Comparison of ENCODE assay signal across 20 mouse cellular contexts in the genomic region with DNA sequence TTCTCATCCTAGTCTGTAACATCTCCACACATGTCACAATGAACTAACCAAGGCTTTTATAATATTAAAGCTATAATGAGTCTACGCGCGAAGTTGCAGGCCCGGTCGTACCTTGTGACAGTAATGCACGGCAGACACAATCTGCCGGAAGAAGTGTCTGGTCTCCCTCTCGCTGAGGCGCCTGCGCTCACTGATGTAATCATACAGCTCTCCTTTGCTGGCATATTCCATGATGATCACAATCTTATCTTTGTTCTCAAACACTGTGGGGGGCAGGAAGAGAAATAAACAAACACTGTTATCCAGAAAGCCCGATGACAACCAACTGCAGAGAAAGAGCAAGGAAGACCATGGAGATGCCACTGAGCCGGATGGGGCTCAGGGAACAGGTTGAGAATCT. TPM values are rescaled to one million over a fixed set of nuclear protein-coding genes. Genes with fewer than 3 reads are reported as not detected.
DNase-seq lines count a peak whose midpoint lies in the region; ATAC-seq and TF ChIP-seq lines count a peak whose summit lies in the region.
"Had no signal": no experiment of that assay in that cellular context is flagged by ENCODE, and none has a peak within 500 bp of the region (broad histone marks: within the 10 kb centered on the region; RNA-seq: fewer than 3 reads in every experiment).

No protein-coding gene starts in this region.

- no peak for TF ChIP-seq POLR2A in cortical plate, adult 2 months (IDR thresholded peaks at IDR 0.05; ENCODE audit: extremely low read depth, insufficient read depth, low read length)

- no peak for ATAC-seq in heart, embryonic 13.5 days (ENCODE audit: extremely low read depth, insufficient number of reproducible peaks, low FRiP score, low TSS enrichment)
- ATAC-seq in forebrain, embryonic 16.5 days = no peak
- ATAC-seq: intestine, embryonic 16.5 days; liver, postnatal 0 days; midbrain, embryonic 13.5 days had no signal

- H3K4me3 ChIP-seq in heart, embryonic 13.5 days = no peak overlapping the region
- H3K4me3 ChIP-seq in cortical plate, adult 2 months (ENCODE audit: insufficient read depth, low read length) = no peak overlapping the region
- no peak overlapping the region for H3K4me3 ChIP-seq in forebrain, embryonic 16.5 days (replicated peaks; ENCODE audit: low read length)
- H3K4me3 ChIP-seq: embryonic facial prominence, embryonic 15.5 days; heart, embryonic 15.5 days; midbrain, embryonic 13.5 days had no signal

- no peaks in the 10 kb centered on the region for H3K9me3 ChIP-seq in heart, embryonic 13.5 days
- no peaks in the 10 kb centered on the region for H3K9me3 ChIP-seq in forebrain, embryonic 16.5 days (ENCODE audit: control insufficient read depth, low read length)
- H3K9me3 ChIP-seq: embryonic facial prominence, embryonic 15.5 days; heart, embryonic 15.5 days; midbrain, embryonic 13.5 days had no signal

- DNase-seq in heart, adult 11 months = no peak
- DNase-seq in layer of hippocampus, adult 9-11 months = peak; percentile 74
- DNase-seq in layer of hippocampus, postnatal 36 days = no peak
- DNase-seq in adrenal gland, postnatal 10 days = no peak
- DNase-seq: adrenal gland, adult 2 months; heart, postnatal 4 days; kidney, postnatal 36 days; left cerebral cortex, postnatal 4 days; liver; liver, postnatal 0 days; lung, postnatal 10 days; right cerebral cortex, postnatal 4 days; thymus, adult 2 months had no signal

- peak overlapping the region; percentile 34 for H3K9ac ChIP-seq in heart, embryonic 13.5 days
- no peak overlapping the region for H3K9ac ChIP-seq in forebrain, embryonic 16.5 days (replicated peaks; ENCODE audit: low read depth, low read length)
- H3K9ac ChIP-seq: embryonic facial prominence, embryonic 15.5 days; heart, embryonic 15.5 days; liver, postnatal 0 days; midbrain, embryonic 13.5 days had no signal

- TF ChIP-seq CTCF in cortical plate, adult 2 months (IDR thresholded peaks at IDR 0.05; ENCODE audit: extremely low read depth, insufficient read depth, low read length) = no peak

- peaks cover 37% of the 10 kb centered on the region for H3K36me3 ChIP-seq in heart, embryonic 13.5 days
- no peaks in the 10 kb centered on the region for H3K36me3 ChIP-seq in forebrain, embryonic 16.5 days (ENCODE audit: control insufficient read depth, insufficient read depth)
- H3K36me3 ChIP-seq: embryonic facial prominence, embryonic 15.5 days; midbrain, embryonic 13.5 days had no signal

- H3K27me3 ChIP-seq in heart, embryonic 13.5 days (replicated peaks) = no peaks in the 10 kb centered on the region
- no peaks in the 10 kb centered on the region for H3K27me3 ChIP-seq in forebrain, embryonic 16.5 days (replicated peaks; ENCODE audit: control insufficient read depth, insufficient read depth, low read length)
- H3K27me3 ChIP-seq: embryonic facial prominence, embryonic 15.5 days; heart, embryonic 15.5 days; midbrain, embryonic 13.5 days had no signal

- WGBS in heart, embryonic 13.5 days = 59% methylated on average over 12 of the region's 12 CpGs
- 76% methylated on average over 12 of the region's 12 CpGs for WGBS in forebrain, embryonic 16.5 days

- H3K27ac ChIP-seq in heart, embryonic 13.5 days (replicated peaks) = 0 out of 2 replicates have a peak overlapping the region, but pooled peaks have one; percentile 71
- H3K27ac ChIP-seq in cortical plate, adult 2 months (ENCODE audit: insufficient read depth, low read length) = peak overlapping the region; percentile 66
- H3K27ac ChIP-seq in forebrain, embryonic 16.5 days (ENCODE audit: low read length) = peak overlapping the region; percentile 20
- H3K27ac ChIP-seq: embryonic facial prominence, embryonic 15.5 days; midbrain, embryonic 13.5 days had no signal

- H3K4me2 ChIP-seq in heart, embryonic 13.5 days = no peak overlapping the region
- H3K4me2 ChIP-seq in forebrain, embryonic 16.5 days (ENCODE audit: low read length) = no peak overlapping the region
- H3K4me2 ChIP-seq: embryonic facial prominence, embryonic 15.5 days; heart, embryonic 15.5 days; midbrain, embryonic 13.5 days had no signal

- peaks cover 97% of the 10 kb centered on the region for H3K4me1 ChIP-seq in heart, embryonic 13.5 days
- peaks cover 40% of the 10 kb centered on the region for H3K4me1 ChIP-seq in cortical plate, adult 2 months (ENCODE audit: control insufficient read depth, insufficient read depth, low read length)
- peaks cover 48% of the 10 kb centered on the region for H3K4me1 ChIP-seq in forebrain, embryonic 16.5 days (replicated peaks; ENCODE audit: control insufficient read depth, insufficient read depth, low read length)

RNA-seq across cellular contexts. Expression of a gene that starts 46.5 kb away (rescaled TPM):
- 2.3 and 2.6 TPM in 2 replicates for polyA plus RNA-seq in heart, embryonic 13.5 days (2015; fragmentation: Nextera tagmentation; extraction: Ambion mirVana)
- total RNA-seq in layer of hippocampus, postnatal 36 days (2021) = 10 to 100 TPM; 54.7 to 55.6 TPM
- 39.2 and 43.7 TPM in 2 replicates for polyA plus RNA-seq in cortical plate, adult 2 months (2012; rRNA removed)
- polyA plus RNA-seq in forebrain, embryonic 16.5 days (2015; fragmentation: Nextera tagmentation; extraction: Ambion mirVana) = 12.5 and 15.7 TPM in 2 replicates
- 10 to 100 TPM in 1 of 2 experiments, 1 to 10 TPM in 1; 8.8 to 10.9 TPM for total RNA-seq in adrenal gland, postnatal 10 days (2021)

Comparison
In these comparisons a context has a peak if more than half of its experiments do, and no peak if none do; other contexts are left out.
1. H3K27ac ChIP-seq: peak in every context shown above with its lines; median percentile 71 in heart, embryonic 13.5 days; 66 in cortical plate, adult 2 months; 20 in forebrain, embryonic 16.5 days.